Mouse (Mus musculus): Measurements from ENCODE around the gene Ube2dnl1.

DNA sequence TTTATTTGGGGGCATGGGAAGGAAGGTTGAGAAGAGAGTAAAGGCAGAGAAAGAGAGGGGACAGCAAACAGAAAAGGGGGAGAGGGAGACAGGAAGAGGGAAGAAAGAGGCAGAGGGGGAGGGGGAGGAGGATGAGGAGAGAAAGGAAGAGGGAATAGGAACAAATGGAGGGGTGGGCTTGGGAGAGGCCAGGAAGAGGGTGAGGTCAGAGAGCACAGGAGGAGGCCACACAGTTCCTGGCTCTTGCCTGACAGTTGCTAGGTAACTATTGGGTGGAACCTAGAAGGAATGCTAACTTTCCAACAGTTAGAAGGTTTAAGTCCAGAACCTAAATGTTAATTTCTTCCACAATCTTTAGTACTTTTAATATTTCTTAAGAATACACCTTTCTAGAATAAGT lies 1.4 kb upstream of the Ube2dnl1 start:
- TF ChIP-seq GATA1 (IDR thresholded peaks at IDR 0.05; ENCODE audit: low read length) (no peak), TAL1 (IDR thresholded peaks at IDR 0.05; ENCODE audit: low read length) (no peak)

All from erythroblast, embryonic 14.5 days (primary cell).